Mouse (Mus musculus): ENCODE measurements at regions not wholly inside any gene's neighbourhood (a gene's known extent, or its start where the extent isn't known, plus 50 kb on each side); places are given as distances from the start of the nearest gene placed in this dataset.

GRCm38 (mm10) chr3:66422445-66423037 lies 125.9 kb upstream of the Veph1 start:
- DNase-seq, result no peak

- peak; percentile 22 for DNase-seq
Measured at GRCm38 (mm10) chr3:66410706-66411277, 114.2 kb upstream of the Veph1 start.

GRCm38 (mm10) chr3:66408791-66409190 lies 112.2 kb upstream of the Veph1 start:
- DNase-seq, result no peak

- DNase-seq, result no peak
Measured at GRCm38 (mm10) chr3:66405645-66406044, 109.0 kb upstream of the Veph1 start.

- no peak for DNase-seq
Measured at GRCm38 (mm10) chr3:66403707-66404106, 107.1 kb upstream of the Veph1 start.

GRCm38 (mm10) chr3:66400791-66401568 lies 104.3 kb upstream of the Veph1 start:
- peak; percentile 33 for DNase-seq

GRCm38 (mm10) chr3:66398214-66399150 lies 101.8 kb upstream of the Veph1 start:
- peak; percentile 14 for DNase-seq

- no peak for DNase-seq
Measured at GRCm38 (mm10) chr3:66375088-66375910, 78.7 kb upstream of the Veph1 start.

- no peak for DNase-seq
Measured at GRCm38 (mm10) chr3:66374603-66375002, 78.0 kb upstream of the Veph1 start.

- DNase-seq, result no peak
Measured at GRCm38 (mm10) chr3:66373807-66374575, 77.4 kb upstream of the Veph1 start.
